Mouse (Mus musculus) spleen, embryonic (tissue): Measurements from ENCODE around the gene Mblac2.
"Not testable (repeated sequence)": the region's sequence is repeated elsewhere in the genome, so short reads cannot be mapped to it uniquely, and the experiment has no call there.

Experiments used
- CTCF ChIA-PET: fragments of 350-600 bp; sonication (Branson Sonifier 250); formaldehyde crosslinking; loops from one replicate; lab custom pipeline; 2022; lab: Charles Lee

Gene Mblac2

GRCm38 (mm10) chr13:81710775-81711545, at the start of gene Mblac2, which contains the start of gene Polr3g:
TSS of gene Mblac2 (plus strand) at chr13:81711341.
TSS of gene Polr3g (minus strand) at chr13:81711013.
- CTCF ChIA-PET, result no interaction called here

- CTCF ChIA-PET, result interaction anchor here (0.6 kb wide), 1 partner anchor 11 kb away, joined by 6 read pairs; no protein-coding TSS in a partner anchor
These were observed 47.4 kb upstream of the Mblac2 start for GRCm38 (mm10) chr13:81663566-81664330.

GRCm38 (mm10) chr13:81664331-81664698, 46.8 kb upstream of the Mblac2 start:
- CTCF ChIA-PET, result interaction anchor here (0.6 kb wide), 1 partner anchor 11 kb away, joined by 6 read pairs; no protein-coding TSS in a partner anchor

GRCm38 (mm10) chr13:81667713-81668112, 43.4 kb upstream of the Mblac2 start:
- CTCF ChIA-PET, result no interaction called here

- CTCF ChIA-PET, result interaction anchor here (1.2 kb wide), 1 partner anchor 11 kb away, joined by 3 read pairs; no protein-coding TSS in a partner anchor
These were observed 35.8 kb upstream of the Mblac2 start for GRCm38 (mm10) chr13:81675333-81675732.

GRCm38 (mm10) chr13:81683107-81683506, 28.0 kb upstream of the Mblac2 start:
- CTCF ChIA-PET, result no interaction called here

GRCm38 (mm10) chr13:81684258-81684657, 26.9 kb upstream of the Mblac2 start:
- CTCF ChIA-PET, result no interaction called here

GRCm38 (mm10) chr13:81684884-81685283, 26.3 kb upstream of the Mblac2 start:
- CTCF ChIA-PET, result no interaction called here

GRCm38 (mm10) chr13:81689587-81689986, 21.6 kb upstream of the Mblac2 start:
- CTCF ChIA-PET, result no interaction called here

GRCm38 (mm10) chr13:81690477-81690876, 20.7 kb upstream of the Mblac2 start:
- CTCF ChIA-PET, result no interaction called here

- CTCF ChIA-PET, result no interaction called here
These were observed 19.5 kb upstream of the Mblac2 start for GRCm38 (mm10) chr13:81691606-81692005.

GRCm38 (mm10) chr13:81694446-81694845, 16.7 kb upstream of the Mblac2 start:
- CTCF ChIA-PET, result no interaction called here

- CTCF ChIA-PET, result no interaction called here
These were observed 8.0 kb upstream of the Mblac2 start for GRCm38 (mm10) chr13:81703148-81703547.

GRCm38 (mm10) chr13:81703621-81704020, 7.5 kb upstream of the Mblac2 start:
- CTCF ChIA-PET, result no interaction called here

- CTCF ChIA-PET, result interaction anchor here (0.6 kb wide), 1 partner anchor 32 kb away, joined by 5 read pairs; no protein-coding TSS in a partner anchor
These were observed 4.8 kb upstream of the Mblac2 start for GRCm38 (mm10) chr13:81706311-81706710.

- CTCF ChIA-PET, result interaction anchor here (0.5 kb wide), 1 partner anchor 271 kb away, joined by 3 read pairs; no protein-coding TSS in a partner anchor
These were observed 1.3 kb upstream of the Mblac2 start for GRCm38 (mm10) chr13:81709805-81710204.

- CTCF ChIA-PET, result interaction anchor here (0.5 kb wide), 1 partner anchor 271 kb away, joined by 3 read pairs; no protein-coding TSS in a partner anchor
These were observed 875 bp upstream of the Mblac2 start for GRCm38 (mm10) chr13:81710266-81710665.

GRCm38 (mm10) chr13:81711546-81712371, 618 bp downstream of the Mblac2 start:
- CTCF ChIA-PET, result no interaction called here

- CTCF ChIA-PET, result no interaction called here
These were observed 2.8 kb downstream of the Mblac2 start for GRCm38 (mm10) chr13:81713896-81714295.

- CTCF ChIA-PET, result not testable (repeated sequence)
These were observed 17.0 kb downstream of the Mblac2 start for GRCm38 (mm10) chr13:81728141-81728540.

GRCm38 (mm10) chr13:81729102-81729501, 18.0 kb downstream of the Mblac2 start:
- CTCF ChIA-PET, result no interaction called here
